Mouse (Mus musculus) forebrain, embryonic 15.5 days (tissue): ENCODE measurements around the gene Ctdnep1. TPM values are rescaled to one million over a fixed set of nuclear protein-coding genes. Genes with fewer than 3 reads are reported as not detected.

ENCODE experiments used
- ATAC-seq: fragments of 200-750 bp; cut with Nextera tagmentation; replicated peaks from 2 replicates; pipeline ENCODE4 v1.8.0; 2017; ENCODE audit warnings: mild to moderate bottlenecking, moderate TSS enrichment, moderate library complexity
- H3K27ac ChIP-seq: fragments of 300-500 bp; sonication (generic); replicated peaks from 2 replicates; pipeline ENCODE4 v1.5.1; 2015; ENCODE audit warnings: mild to moderate bottlenecking, inconsistent platforms
- H3K27me3 ChIP-seq: fragments of 300-500 bp; sonication (generic); 2 replicates; pipeline ENCODE4 v1.6.1; 2015; ENCODE audit warnings: inconsistent platforms
- H3K36me3 ChIP-seq: fragments of 300-500 bp; sonication (generic); 2 replicates; pipeline ENCODE4 v1.6.1; 2015; ENCODE audit warnings: mild to moderate bottlenecking, inconsistent platforms
- H3K4me1 ChIP-seq: fragments of 300-500 bp; sonication (generic); 2 replicates; pipeline ENCODE4 v1.6.1; 2015; ENCODE audit warnings: inconsistent platforms
- H3K4me2 ChIP-seq: fragments of 300-500 bp; sonication (generic); replicated peaks from 2 replicates; pipeline ENCODE4 v1.6.1; 2015; ENCODE audit warnings: mild to moderate bottlenecking, inconsistent platforms
- H3K4me3 ChIP-seq: fragments of 300-500 bp; sonication (generic); 2 replicates; pipeline ENCODE4 v1.5.1; 2015; ENCODE audit warnings: mild to moderate bottlenecking, inconsistent platforms
- H3K9ac ChIP-seq: fragments of 300-500 bp; sonication (generic); replicated peaks from 2 replicates; pipeline ENCODE4 v1.6.1; 2015; ENCODE audit warnings: mild to moderate bottlenecking, inconsistent platforms
- H3K9me3 ChIP-seq: fragments of 300-500 bp; sonication (generic); 2 replicates; pipeline ENCODE4 v1.6.1; 2016; ENCODE audit warnings: inconsistent platforms
- WGBS: fragments of 180-500 bp; shearing (Covaris S2); methylation state at CpG from one replicate; pipeline ENCODE4 v1.1.7; 2015; ENCODE audit warnings: mixed read lengths; 5-methylcytosine and 5-hydroxymethylcytosine counted together
- polyA plus RNA-seq: library from polyadenylated mRNA; unstranded; fragments of >200 nt; fragmentation: Nextera tagmentation; extraction: Ambion mirVana; gene quantifications from 2 replicates; pipeline ENCODE4 v1.2.1, GENCODE M21; 2015

Ctdnep1 gene
- polyA plus RNA-seq, 1 experiment from 2014 or later: 20.8 TPM

DNA sequence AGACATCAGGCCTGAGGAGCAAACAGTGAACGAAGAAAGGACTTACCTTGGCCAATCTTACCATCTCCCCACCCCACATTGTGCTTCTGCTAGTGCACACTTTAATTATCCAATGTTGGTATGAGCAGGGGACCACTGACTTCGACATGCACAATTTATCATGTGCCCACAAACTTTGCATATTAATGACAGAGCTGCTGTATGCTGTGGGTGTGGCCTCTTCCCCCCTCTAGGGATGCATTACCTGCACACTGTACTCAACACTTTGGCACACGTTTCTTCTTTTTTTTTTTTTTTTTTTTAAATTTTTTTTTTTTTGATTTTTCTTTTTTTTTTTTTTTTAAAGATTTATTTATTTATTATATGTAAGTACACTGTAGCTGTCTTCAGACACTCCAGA lies 10.2 kb upstream of the Ctdnep1 start:
- no peak overlapping the region for H3K27ac ChIP-seq
- no peaks in the 10 kb centered on the region for H3K9me3 ChIP-seq
- H3K4me1 ChIP-seq: peaks cover 9% of the 10 kb centered on the region
- no peak overlapping the region for H3K4me2 ChIP-seq
- H3K9ac ChIP-seq: no peak overlapping the region
- H3K36me3 ChIP-seq: peaks cover 63% of the 10 kb centered on the region
- ATAC-seq: no peak
- H3K27me3 ChIP-seq: peaks cover 21% of the 10 kb centered on the region
- 86% methylated on average over 3 of the region's 3 CpGs for WGBS
- H3K4me3 ChIP-seq: no peak overlapping the region

- no peak overlapping the region for H3K4me2 ChIP-seq
- peaks cover 62% of the 10 kb centered on the region for H3K36me3 ChIP-seq
- H3K9ac ChIP-seq: no peak overlapping the region
- H3K27ac ChIP-seq: no peak overlapping the region
- H3K4me1 ChIP-seq: peaks cover 14% of the 10 kb centered on the region
- WGBS: 97% methylated on average over 2 of the region's 2 CpGs
- no peaks in the 10 kb centered on the region for H3K9me3 ChIP-seq
- no peaks in the 10 kb centered on the region for H3K27me3 ChIP-seq
- no peak overlapping the region for H3K4me3 ChIP-seq
- ATAC-seq: no peak
Observed at GRCm38 (mm10) chr11:69974907-69975306, 6.0 kb upstream of the Ctdnep1 start.

DNA sequence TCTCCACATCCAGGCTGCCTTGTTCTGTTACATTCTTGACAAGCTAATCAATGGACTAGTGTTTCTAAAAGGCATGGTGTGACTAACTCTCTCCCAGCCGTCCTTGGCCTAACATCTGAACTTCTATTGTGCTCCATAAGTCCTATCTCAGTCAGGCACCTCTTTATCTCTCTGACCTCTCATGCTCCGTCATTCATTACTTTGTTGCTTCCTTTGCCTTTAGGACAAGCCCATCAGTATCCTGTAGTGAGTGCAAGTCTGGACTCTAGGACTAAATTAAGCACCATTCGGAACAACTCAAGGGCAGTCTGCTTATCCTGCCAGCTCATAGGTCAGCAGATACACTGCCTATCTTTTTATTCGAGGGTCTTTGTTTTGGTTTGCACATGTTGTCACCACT lies 4.7 kb upstream of the Ctdnep1 start:
- Histone ChIP-seq H3K9ac (no peak overlapping the region), H3K9me3 (no peaks in the 10 kb centered on the region), H3K4me2 (no peak overlapping the region), H3K4me1 (peaks cover 14% of the 10 kb centered on the region), H3K4me3 (no peak overlapping the region), H3K27me3 (no peaks in the 10 kb centered on the region), H3K27ac (no peak overlapping the region), H3K36me3 (peaks cover 53% of the 10 kb centered on the region)
- no peak for ATAC-seq
- 85% methylated on average over 4 of the region's 4 CpGs for WGBS

DNA sequence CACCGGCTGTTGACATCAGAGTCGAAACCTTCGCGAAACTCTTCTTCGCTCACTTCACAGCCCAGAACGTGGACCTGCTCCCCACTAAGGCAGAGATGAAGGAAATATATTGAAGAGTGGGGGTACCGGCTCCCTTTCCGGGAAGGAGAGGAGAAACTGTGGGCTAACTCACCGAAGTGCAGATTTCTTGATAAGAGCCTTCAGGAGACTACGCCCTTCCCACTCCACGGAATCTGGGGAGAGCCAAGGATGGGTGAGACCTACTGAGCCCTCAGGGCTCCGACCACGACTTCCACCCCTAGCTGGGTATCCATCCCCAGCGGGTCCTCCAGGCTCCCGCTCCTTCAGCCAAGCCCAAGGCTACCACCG lies 1.1 kb upstream of the Ctdnep1 start:
- WGBS: 4% methylated on average over 16 of the region's 16 CpGs
- peaks cover 33% of the 10 kb centered on the region for H3K36me3 ChIP-seq
- H3K9ac ChIP-seq: peak overlapping the region; percentile 65
- H3K4me2 ChIP-seq: peak overlapping the region; percentile 71
- H3K4me3 ChIP-seq: peak overlapping the region; percentile 74
- no peaks in the 10 kb centered on the region for H3K27me3 ChIP-seq
- ATAC-seq: no peak; the same call in 1 of the 2 replicates
- H3K4me1 ChIP-seq: peaks cover 37% of the 10 kb centered on the region
- peak overlapping the region; percentile 100 for H3K27ac ChIP-seq
- no peaks in the 10 kb centered on the region for H3K9me3 ChIP-seq

DNA sequence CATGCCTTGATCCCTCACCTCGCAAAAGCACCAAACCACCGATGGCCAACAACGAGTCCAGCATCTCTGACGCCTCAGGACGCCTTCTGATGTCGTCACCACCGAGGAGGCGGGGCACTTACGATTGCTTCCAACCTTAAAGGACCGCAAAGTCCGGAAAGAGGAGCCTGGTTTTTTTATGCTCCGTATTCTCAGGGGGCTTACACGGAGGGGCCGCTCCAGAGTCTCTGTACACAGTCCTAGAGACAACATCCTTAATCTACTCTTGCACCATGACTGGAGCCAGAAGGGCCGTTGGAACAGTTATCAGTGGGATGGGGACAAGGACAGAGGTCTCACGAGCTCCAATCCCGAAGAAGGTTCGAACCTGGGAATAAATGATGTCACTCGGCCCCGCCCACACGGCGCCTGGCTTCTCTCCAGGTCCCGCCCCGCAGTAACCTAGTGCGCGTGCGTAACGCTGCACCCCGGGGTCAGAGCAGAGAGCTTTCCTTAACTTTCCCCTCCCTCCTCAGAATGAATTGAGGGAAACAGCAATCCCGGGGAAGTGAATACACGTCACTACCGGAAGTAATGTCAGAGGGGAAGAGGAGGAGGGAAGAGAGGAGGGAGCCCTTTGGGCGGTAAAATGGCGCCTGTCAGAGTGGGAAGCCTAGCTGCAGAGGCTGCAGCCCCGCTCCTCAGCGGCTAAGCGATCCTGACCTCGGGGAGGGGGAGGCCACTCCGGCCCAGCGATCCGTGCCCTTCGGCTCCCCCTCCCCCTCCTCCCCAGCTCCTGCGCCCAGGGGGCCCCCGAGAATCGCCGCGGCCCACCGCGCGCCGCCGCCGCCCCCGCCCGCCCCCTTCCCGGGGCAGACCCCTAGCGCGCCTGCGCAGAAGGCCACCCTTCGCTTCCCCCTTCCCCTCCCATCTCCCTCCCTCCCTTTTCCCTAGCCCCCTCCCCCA lies 488 bp upstream of the Ctdnep1 start:
- H3K4me2 ChIP-seq: peak overlapping the region; percentile 71
- H3K9me3 ChIP-seq: no peaks in the 10 kb centered on the region
- peaks cover 37% of the 10 kb centered on the region for H3K4me1 ChIP-seq
- under 1% methylated on average over 54 of the region's 60 CpGs for WGBS
- peak overlapping the region; percentile 100 for H3K27ac ChIP-seq
- peak overlapping the region; percentile 74 for H3K4me3 ChIP-seq
- H3K9ac ChIP-seq: peak overlapping the region; percentile 98
- H3K36me3 ChIP-seq: peaks cover 33% of the 10 kb centered on the region
- peak; percentile 95 for ATAC-seq
- no peaks in the 10 kb centered on the region for H3K27me3 ChIP-seq

DNA sequence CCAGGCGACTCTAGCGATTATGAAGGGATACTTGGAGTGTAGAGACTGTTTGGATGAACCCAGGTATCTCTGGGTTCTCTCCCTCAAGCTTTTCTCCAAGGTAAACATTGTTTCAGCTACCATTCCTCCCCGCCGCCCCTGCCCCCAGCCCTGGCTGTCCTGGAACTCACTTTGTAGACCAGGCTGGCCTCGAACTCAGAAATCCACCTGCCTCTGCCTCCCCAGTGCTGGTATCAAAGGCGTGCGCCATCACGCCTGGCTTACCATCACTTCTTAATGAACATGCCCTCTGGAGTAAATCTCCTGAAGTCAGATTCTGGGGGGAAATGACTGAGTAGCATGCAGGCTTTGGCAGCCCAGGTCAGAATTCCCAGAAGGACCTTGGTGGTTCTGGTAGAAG lies 1.3 kb downstream of the Ctdnep1 start, which contains the start of gene Elp5:
TSS of gene Elp5 (minus strand) at position 293 of the 400 bp plus-strand sequence.
- no peaks in the 10 kb centered on the region for H3K9me3 ChIP-seq
- peaks cover 40% of the 10 kb centered on the region for H3K36me3 ChIP-seq
- H3K9ac ChIP-seq: peak within 1 kb of the TSS; percentile 98
- peak within 1 kb of the TSS; percentile 74 for H3K4me3 ChIP-seq
- peaks cover 37% of the 10 kb centered on the region for H3K4me1 ChIP-seq
- WGBS: 63% methylated on average over 8 of the region's 8 CpGs
- H3K27ac ChIP-seq: peak within 1 kb of the TSS; percentile 100
- H3K27me3 ChIP-seq: no peaks in the 10 kb centered on the region
- no peak for ATAC-seq
- peak within 1 kb of the TSS; percentile 71 for H3K4me2 ChIP-seq

- 20% methylated on average over 5 of the region's 5 CpGs for WGBS
- H3K9me3 ChIP-seq: no peaks in the 10 kb centered on the region
- H3K4me2 ChIP-seq: peak overlapping the region; percentile 71
- H3K36me3 ChIP-seq: peaks cover 40% of the 10 kb centered on the region
- no peak for ATAC-seq
- peak overlapping the region; percentile 74 for H3K4me3 ChIP-seq
- H3K27ac ChIP-seq: no peak overlapping the region
- no peaks in the 10 kb centered on the region for H3K27me3 ChIP-seq
- peak overlapping the region; percentile 98; the same call in 1 of the 2 replicates for H3K9ac ChIP-seq
- H3K4me1 ChIP-seq: peaks cover 37% of the 10 kb centered on the region
Observed at GRCm38 (mm10) chr11:69982877-69983276, 1.9 kb downstream of the Ctdnep1 start.

- H3K36me3 ChIP-seq: peaks cover 40% of the 10 kb centered on the region
Observed at GRCm38 (mm10) chr11:69983377-69983776, 2.4 kb downstream of the Ctdnep1 start.

DNA sequence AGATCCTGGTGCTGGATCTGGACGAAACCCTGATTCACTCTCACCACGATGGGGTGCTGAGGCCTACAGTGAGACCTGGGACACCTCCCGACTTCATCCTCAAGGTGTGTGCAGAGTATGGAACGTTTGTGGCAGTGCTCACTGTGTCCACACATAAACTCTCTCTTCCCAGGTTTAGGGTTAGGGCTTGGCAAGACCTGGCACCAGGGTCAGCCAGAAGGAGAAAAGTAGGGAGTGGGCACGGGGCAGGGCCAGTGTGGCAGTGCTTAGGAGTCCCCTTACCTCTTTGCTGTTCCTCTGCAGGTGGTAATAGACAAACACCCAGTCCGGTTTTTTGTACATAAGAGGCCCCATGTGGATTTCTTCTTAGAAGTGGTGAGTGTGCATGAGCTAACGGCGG lies 3.5 kb downstream of the Ctdnep1 start:
- 88% methylated on average over 8 of the region's 8 CpGs for WGBS

More at GRCm38 (mm10) chr11:69983377-69983776, 2.4 kb downstream of the Ctdnep1 start:
- H3K9ac ChIP-seq: peak overlapping the region; percentile 4; the same call in 1 of the 2 replicates
- peaks cover 37% of the 10 kb centered on the region for H3K4me1 ChIP-seq
- ATAC-seq: no peak
- H3K27me3 ChIP-seq: no peaks in the 10 kb centered on the region
- H3K4me3 ChIP-seq: no peak overlapping the region
- H3K9me3 ChIP-seq: no peaks in the 10 kb centered on the region
- no peak overlapping the region for H3K4me2 ChIP-seq
- WGBS: 80% methylated on average over 4 of the region's 4 CpGs
- no peak overlapping the region for H3K27ac ChIP-seq

DNA sequence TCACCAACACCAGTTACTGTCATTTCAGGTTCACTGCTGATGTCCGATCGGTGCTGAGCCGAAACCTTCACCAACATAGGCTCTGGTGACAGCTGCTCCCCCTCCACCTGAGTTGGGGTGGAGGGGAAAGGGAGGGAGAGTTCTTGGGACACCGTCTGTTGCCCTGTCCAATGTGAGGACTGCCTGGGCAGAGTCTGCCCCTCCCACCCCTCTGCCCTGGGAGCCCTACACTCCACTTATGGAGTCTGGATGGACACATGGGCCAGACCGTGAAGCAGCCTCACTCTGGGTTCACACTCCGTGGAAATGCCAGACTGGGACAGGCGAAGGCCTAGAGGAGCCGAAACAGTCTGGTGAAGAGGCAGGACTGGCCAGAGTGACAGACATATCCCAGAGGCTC lies 9.0 kb downstream of the Ctdnep1 start:
- Histone ChIP-seq H3K36me3 (peaks cover 65% of the 10 kb centered on the region), H3K27me3 (no peaks in the 10 kb centered on the region), H3K9me3 (no peaks in the 10 kb centered on the region), H3K4me2 (no peak overlapping the region), H3K27ac (peak overlapping the region; percentile 96; the same call in 1 of the 2 replicates), H3K4me3 (peak overlapping the region; percentile 53; the same call in 1 of the 2 replicates), H3K4me1 (peaks cover 25% of the 10 kb centered on the region), H3K9ac (no peak overlapping the region)
- ATAC-seq: no peak
- WGBS: 88% methylated on average over 8 of the region's 8 CpGs

More for the DNA sequence above, 3.5 kb downstream of the Ctdnep1 start:
- Histone ChIP-seq H3K9me3 (no peaks in the 10 kb centered on the region), H3K4me3 (no peak overlapping the region), H3K27me3 (no peaks in the 10 kb centered on the region), H3K4me1 (peaks cover 27% of the 10 kb centered on the region), H3K9ac (no peak overlapping the region), H3K36me3 (peaks cover 50% of the 10 kb centered on the region), H3K27ac (no peak overlapping the region), H3K4me2 (no peak overlapping the region)
- ATAC-seq: no peak

DNA sequence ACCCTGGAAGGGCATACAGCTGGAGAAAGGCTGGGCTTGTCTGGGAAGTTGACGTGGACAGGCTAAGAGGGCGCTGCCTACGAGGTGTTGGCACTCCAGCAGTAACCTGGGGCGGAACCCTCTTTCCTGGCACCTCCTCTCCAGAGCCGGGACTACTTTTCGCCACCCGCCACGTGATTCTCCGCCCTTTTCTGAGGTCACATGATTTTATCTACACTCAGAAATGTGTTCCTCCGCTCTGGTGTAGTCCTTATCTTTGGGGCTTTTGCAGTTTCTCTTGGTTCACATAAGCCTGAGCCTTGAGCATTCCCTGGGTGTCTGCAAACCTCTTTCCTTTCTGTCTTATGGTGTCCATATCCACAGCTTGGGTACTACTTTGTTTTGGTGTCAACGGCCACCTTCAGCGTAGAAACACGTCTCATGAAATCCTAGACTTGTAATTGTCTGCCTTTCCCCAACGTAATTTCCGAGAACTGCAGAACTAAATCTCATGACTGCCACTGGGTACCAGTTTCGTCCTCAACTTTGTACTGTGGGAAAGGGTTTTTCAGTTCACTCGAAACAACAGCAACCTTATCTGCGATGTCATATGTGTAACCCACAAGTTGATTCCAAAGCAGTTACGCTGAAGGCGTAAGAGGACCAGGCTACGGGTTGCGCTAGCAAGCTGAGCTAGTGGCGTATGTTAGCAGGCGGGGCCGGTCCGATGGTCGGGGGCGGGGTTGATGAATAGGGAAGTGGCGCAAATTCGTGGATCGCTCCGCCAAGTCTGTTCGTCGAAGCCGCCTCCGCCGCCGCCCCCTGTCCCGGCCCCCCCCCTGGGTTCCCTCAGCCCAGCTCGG lies 10.1 kb downstream of the Ctdnep1 start, which contains the start of gene Gabarap:
TSS of gene Gabarap (plus strand) at position 294 of the 842 bp plus-strand sequence.
- ATAC-seq: peak; percentile 67
- H3K9me3 ChIP-seq: no peaks in the 10 kb centered on the region
- under 1% methylated on average over 40 of the region's 40 CpGs for WGBS

More for the DNA sequence above, 10.1 kb downstream of the Ctdnep1 start, which contains the start of gene Gabarap:
- Histone ChIP-seq H3K4me1 (peaks cover 28% of the 10 kb centered on the region), H3K27me3 (no peaks in the 10 kb centered on the region), H3K9ac (peak within 1 kb of the TSS; percentile 69), H3K36me3 (peaks cover 56% of the 10 kb centered on the region), H3K4me3 (peak within 1 kb of the TSS; percentile 53), H3K27ac (peak within 1 kb of the TSS; percentile 96), H3K4me2 (peak within 1 kb of the TSS; percentile 75)
